Mouse (Mus musculus) T-helper 1 cell (primary cell): Measurements from ENCODE around the gene Gm21863.
"Not testable (repeated sequence)": the region's sequence is repeated elsewhere in the genome, so short reads cannot be mapped to it uniquely, and the experiment has no call there.

Source experiments
- in situ Hi-C: fragments of 300-600 bp; cut with MboI, MseI; formaldehyde crosslinking; loops from one replicate; pipeline ENCODE4 v1.15.1; 2025; ENCODE audit warnings: high pct_unique_total_duplicates

The Gm21863 gene

GRCm38 (mm10) chr12:19953869-19954555 lies at the start of gene Gm21863:
Gm21863 (plus strand) TSS chr12:19954505.
- in situ Hi-C loops, result not testable (repeated sequence)

GRCm38 (mm10) chr12:19928049-19928448 lies 26.3 kb upstream of the Gm21863 start:
- in situ Hi-C loops, result not testable (repeated sequence)
